Mouse (Mus musculus) megakaryocyte, embryonic 14.5 days (primary cell): ENCODE results near the gene Tcf12.

ENCODE experiments used
- FLI1 ChIP-seq: IDR thresholded peaks from 2 replicates; pipeline ENCODE4 v1.6.1; 2012; ENCODE audit warnings: low read length, inconsistent platforms, mixed read lengths
- GATA1 ChIP-seq: IDR thresholded peaks from 3 replicates; pipeline ENCODE4 v1.6.1; 2012; ENCODE audit warnings: mixed read lengths, low read length, inconsistent platforms, borderline replicate concordance

GRCm38 (mm10) chr9:72085017-72085416 lies 26.7 kb downstream of the Tcf12 start:
- no peak for TF ChIP-seq GATA1
- no peak for TF ChIP-seq FLI1
